Mouse (Mus musculus): ENCODE data around the gene Sycp2. TPM values are rescaled to one million over a fixed set of nuclear protein-coding genes. Genes with fewer than 3 reads are reported as not detected.
"Not testable (repeated sequence)": the region's sequence is repeated elsewhere in the genome, so short reads cannot be mapped to it uniquely, and the experiment has no call there.

Gene Sycp2
- total RNA-seq, 4 experiments from 2014 or later: 0.55 to 1.8 (median 1.3) TPM

GRCm38 (mm10) chr2:178414261-178415149 is 7.0 kb upstream of the Sycp2 start, which contains the start of the genes Ppp1r3d and Fam217b:
Gene Ppp1r3d (minus strand): TSS chr2:178414472.
Gene Fam217b (plus strand): TSS chr2:178414524.
- DNase-seq (ENCODE audit: low spot score in 2 of 2): peak; percentile 55 to 60

- DNase-seq (ENCODE audit: low spot score in 2 of 2): peak; percentile 22 to 38
Measured at GRCm38 (mm10) chr2:178413481-178414260, 6.2 kb upstream of the Sycp2 start.

GRCm38 (mm10) chr2:178413081-178413480 is 5.6 kb upstream of the Sycp2 start:
- DNase-seq (ENCODE audit: low spot score in 2 of 2): no peak

- peak in 1 of 2 experiments; percentile 14 for DNase-seq (ENCODE audit: low spot score in 2 of 2)
Measured at GRCm38 (mm10) chr2:178412598-178412997, 5.1 kb upstream of the Sycp2 start.

GRCm38 (mm10) chr2:178410286-178410685 is 2.8 kb upstream of the Sycp2 start:
- no peak for DNase-seq (ENCODE audit: low spot score in 2 of 2)

- DNase-seq (ENCODE audit: low spot score in 2 of 2): no peak
Measured at GRCm38 (mm10) chr2:178409024-178409423, 1.5 kb upstream of the Sycp2 start.

- DNase-seq (ENCODE audit: low spot score in 2 of 2): no peak
Measured at GRCm38 (mm10) chr2:178342597-178342996, 64.9 kb downstream of the Sycp2 start.

GRCm38 (mm10) chr2:178342105-178342504 is 65.4 kb downstream of the Sycp2 start:
- DNase-seq (ENCODE audit: low spot score in 2 of 2): not testable (repeated sequence)

GRCm38 (mm10) chr2:178339044-178339443 is 68.4 kb downstream of the Sycp2 start:
- no peak for DNase-seq (ENCODE audit: low spot score in 2 of 2)

GRCm38 (mm10) chr2:178337878-178338277 is 69.6 kb downstream of the Sycp2 start:
- DNase-seq (ENCODE audit: low spot score in 2 of 2): no peak

- no peak for DNase-seq (ENCODE audit: low spot score in 2 of 2)
Measured at GRCm38 (mm10) chr2:178329986-178330385, 77.5 kb downstream of the Sycp2 start.

- DNase-seq (ENCODE audit: low spot score in 2 of 2): peak in 1 of 2 experiments; percentile 18
Measured at GRCm38 (mm10) chr2:178329551-178329950, 77.9 kb downstream of the Sycp2 start.

- DNase-seq (ENCODE audit: low spot score in 2 of 2): peak; percentile 80 to 81
Measured at GRCm38 (mm10) chr2:178327466-178328040, 79.9 kb downstream of the Sycp2 start.

GRCm38 (mm10) chr2:178326750-178327465 is 80.6 kb downstream of the Sycp2 start:
- peak in 1 of 2 experiments; percentile 5 for DNase-seq (ENCODE audit: low spot score in 2 of 2)

GRCm38 (mm10) chr2:178326067-178326466 is 81.4 kb downstream of the Sycp2 start:
- DNase-seq (ENCODE audit: low spot score in 2 of 2): peak in 1 of 2 experiments; percentile 8

GRCm38 (mm10) chr2:178324818-178325217 is 82.7 kb downstream of the Sycp2 start:
- no peak for DNase-seq (ENCODE audit: low spot score in 2 of 2)

GRCm38 (mm10) chr2:178324410-178324809 is 83.1 kb downstream of the Sycp2 start:
- no peak for DNase-seq (ENCODE audit: low spot score in 2 of 2)

GRCm38 (mm10) chr2:178321271-178321670 is 86.2 kb downstream of the Sycp2 start:
- no peak for DNase-seq (ENCODE audit: low spot score in 2 of 2)

GRCm38 (mm10) chr2:178319766-178320165 is 87.7 kb downstream of the Sycp2 start:
- no peak for DNase-seq (ENCODE audit: low spot score in 2 of 2)

GRCm38 (mm10) chr2:178316281-178316680 is 91.2 kb downstream of the Sycp2 start:
- DNase-seq (ENCODE audit: low spot score in 2 of 2): no peak

GRCm38 (mm10) chr2:178313539-178313938 is 93.9 kb downstream of the Sycp2 start:
- no peak for DNase-seq (ENCODE audit: low spot score in 2 of 2)

Data from layer of hippocampus, adult 8-10 months (tissue).